Mouse (Mus musculus): Measurements from ENCODE around the gene Prr15l.

The Prr15l gene

DNA sequence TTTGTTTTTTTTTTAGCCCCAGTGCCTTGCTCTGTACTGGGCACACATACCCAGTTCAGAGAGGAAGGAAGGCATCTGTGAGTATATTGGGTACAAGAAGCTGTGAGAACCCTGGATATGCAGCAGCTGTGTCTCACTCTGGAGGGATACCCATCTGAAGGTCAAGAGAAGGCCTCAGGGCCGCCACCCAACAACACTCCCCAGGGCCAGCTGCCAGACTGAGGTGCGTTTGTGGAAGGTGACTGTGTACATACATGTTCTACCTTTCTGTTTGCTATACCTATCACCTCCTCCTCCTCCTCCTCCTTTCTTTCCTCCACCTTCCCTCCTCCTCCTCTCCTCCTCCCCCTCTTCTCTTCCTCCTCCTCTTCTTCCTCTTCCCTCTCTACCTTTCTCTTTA lies at the start of gene Prr15l:
Prr15l (plus strand) TSS at position 17 of the 400 bp plus-strand sequence.
- no peak for DNase-seq (ENCODE audit: extremely low read depth, low read depth, low spot score)

DNA sequence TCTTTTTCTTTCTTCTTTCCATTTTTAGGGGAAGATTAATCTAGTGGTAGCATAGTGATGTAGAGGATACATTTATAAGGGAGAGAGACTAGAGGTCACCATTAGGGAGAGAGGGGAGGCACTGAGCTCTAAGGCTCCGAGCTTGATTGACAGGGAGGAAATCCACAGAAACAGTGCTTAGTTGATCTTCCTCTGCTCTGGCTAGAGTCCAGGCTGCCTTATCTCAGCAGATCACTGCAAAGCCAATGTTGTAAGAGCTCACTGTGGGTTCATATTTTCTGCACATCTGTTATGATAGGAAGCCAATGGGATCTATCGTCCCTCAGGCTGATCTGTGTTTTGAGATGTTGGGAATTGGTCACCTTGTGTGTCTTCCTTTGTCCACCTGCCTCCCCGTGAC lies 49.2 kb upstream of the Prr15l start:
- DNase-seq (ENCODE audit: extremely low read depth, low read depth, low spot score): no peak

DNA sequence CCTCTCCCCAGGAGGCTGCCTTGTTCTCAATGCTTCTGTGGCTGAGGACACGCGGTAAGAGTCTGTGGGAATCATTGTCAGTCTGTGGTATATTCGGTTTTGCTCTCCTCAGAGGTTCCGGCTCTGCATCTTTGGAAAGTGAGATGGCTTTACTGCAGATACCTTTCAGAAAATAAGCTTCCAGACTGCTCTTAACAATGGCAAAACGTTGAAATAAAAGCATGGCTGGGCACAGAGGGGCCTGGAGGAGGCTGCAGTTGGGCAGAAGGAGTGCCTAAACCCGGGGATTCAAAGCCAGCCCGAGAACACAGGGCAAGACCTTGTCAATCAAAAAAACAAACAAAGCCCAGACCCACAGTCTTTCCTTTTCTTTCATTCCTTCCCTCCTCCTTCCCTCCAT lies 48.5 kb upstream of the Prr15l start:
- DNase-seq (ENCODE audit: extremely low read depth, low read depth, low spot score): no peak

DNA sequence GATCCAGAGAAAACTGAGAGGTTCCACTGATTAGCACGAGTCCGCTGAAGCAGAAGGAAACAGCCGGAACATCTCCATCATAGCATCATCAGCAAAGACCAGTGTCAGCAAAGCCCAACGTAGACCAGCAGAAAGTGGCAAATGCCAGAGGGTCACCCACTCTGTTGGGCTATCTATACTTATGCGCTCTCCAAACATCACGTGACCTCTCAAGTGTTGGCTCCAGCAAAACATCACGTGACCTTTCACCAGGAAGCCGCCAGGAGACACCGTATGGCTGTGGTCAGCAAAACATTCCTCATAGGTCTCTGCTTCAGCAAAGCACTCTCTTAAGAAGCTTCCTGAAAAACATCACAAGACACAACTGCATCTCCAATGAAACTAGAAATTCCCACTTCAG lies 47.6 kb upstream of the Prr15l start:
- DNase-seq (ENCODE audit: extremely low read depth, low read depth, low spot score): no peak

DNA sequence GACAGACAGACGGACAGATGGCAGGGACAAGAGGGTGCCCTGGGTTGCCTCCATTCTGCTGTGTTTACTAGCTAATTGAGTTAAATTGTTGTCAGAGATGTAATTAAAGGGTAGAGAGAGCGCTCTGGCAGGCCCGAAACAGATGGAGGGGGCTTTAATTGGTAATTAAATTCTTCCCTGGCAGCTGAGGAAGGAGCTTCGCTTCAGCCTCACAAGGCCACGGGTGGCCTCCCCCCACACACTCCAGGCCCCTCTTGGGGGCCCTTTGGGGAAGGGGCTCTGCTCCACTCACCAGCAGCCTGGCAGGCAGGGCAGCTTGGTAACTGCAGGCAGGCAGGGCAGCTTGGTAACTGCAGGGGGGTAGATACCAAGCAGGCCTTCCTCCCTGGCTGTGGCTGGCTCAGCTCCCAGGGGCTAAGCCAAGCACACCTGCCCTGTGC lies 42.0 kb upstream of the Prr15l start:
- DNase-seq (ENCODE audit: extremely low read depth, low read depth, low spot score): no peak

DNA sequence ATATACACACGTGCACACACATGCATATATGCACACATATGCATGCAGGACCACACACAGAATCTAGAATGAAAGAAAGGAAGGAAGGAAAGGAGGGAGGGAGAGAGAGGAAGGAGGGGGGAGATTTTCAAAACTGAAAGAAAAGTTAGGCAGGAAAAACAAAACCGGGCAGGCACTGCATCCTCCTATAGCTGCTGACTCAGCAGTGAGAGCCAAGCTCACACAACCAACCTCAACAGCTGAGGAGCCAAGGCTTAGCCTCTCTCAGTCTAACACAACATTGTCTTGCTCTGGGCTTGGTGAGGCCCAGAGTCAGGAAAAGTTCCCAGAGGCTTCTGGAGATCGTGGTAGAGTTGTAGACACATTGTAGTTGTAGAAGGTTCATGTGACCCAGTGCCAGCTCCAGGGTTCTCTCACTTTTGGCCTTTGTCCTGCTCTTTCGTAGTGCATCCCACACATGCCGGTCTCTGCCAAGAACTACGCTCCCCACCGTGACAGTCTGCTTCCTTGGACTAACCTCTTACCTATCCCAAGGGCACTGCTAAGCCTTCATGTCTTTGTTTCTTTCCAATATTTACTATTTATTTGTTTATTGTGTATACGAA lies 40.9 kb upstream of the Prr15l start:
- DNase-seq (ENCODE audit: extremely low read depth, low read depth, low spot score): no peak

DNA sequence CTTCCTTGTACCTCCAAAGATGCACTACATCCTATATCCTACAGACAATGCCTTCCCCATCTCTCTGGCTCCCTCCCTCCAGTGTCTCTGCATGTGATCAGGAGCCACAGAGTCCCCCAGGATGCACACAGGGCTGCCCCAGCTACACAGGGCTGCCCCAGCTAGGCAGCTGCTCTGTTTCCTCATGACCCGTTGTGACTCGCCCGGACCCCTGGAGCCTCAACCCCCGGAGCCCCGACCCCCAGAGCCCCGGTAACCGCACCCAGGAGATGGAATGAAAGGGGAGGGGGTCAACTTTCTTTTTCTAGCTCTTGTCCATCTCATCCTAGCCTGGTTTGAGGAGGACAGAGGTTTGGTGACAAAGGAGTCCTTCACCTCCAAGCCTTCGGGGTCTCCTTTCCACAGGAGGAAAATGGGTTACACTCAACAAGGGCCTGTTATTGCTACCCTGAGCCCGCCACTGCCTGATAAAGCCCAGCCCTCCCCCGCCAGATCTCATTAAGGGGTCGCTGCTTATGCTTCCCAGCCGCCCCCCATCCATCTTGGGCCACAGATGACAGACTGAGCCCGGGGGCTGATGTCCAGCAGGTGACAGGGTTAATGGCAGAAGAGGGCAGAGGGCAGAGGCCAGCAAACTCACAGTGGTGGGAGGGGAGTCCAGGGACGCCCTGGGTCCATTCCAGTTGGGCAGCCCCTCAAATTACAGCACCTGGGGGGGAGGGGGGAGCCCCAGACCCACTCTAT lies 35.9 kb upstream of the Prr15l start:
- no peak for DNase-seq (ENCODE audit: extremely low read depth, low read depth, low spot score)

DNA sequence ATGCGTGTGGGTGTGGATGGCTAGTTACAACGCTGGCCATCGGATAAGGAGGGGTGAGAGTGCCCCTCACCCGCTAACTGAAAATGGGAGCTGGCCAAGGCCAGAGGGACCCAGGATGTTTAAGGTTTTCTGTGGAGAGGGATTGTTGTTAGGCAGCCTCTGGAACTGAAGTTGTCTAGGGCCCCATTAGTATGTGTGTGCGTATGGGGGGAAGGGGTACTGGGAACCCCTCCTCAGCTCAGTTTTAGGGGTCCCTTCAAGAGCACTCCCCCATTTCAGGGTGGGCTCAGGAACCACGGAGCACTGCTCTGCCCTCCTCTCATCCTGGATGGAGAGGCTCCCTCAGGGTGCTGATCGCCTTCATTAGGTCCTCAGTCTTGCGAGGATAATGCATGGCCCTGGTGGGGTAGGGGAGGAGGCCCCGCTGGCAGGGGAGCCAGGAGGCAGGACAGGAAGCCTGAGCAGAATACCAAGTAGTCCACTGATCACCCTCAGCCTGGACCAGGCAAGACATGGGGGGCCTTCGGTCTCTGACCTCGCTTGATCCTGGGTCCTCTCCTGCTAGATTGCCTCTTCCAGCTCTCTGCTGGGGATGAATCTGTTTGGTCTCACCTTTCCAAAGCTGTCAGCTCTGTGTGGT lies 34.6 kb upstream of the Prr15l start:
- DNase-seq (ENCODE audit: extremely low read depth, low read depth, low spot score): no peak

DNA sequence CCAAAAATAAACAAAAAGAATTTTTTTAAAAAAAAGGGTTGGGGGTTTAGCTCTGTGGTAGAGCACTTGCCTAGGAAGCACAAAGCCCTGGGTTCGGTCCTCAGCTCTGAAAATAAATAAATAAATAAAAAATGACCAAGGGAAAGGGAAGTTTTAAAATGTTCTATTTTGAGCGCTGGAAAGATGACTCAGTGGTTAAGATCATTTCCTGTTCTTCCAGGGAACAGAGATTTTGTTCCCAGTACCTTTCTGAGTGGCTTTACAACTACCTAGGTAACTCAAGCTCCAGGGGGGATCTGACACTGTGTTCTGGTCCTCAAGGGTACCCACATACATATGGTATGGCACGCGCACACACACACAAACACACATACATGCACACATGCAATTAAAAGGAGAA lies 32.0 kb upstream of the Prr15l start:
- no peak for DNase-seq (ENCODE audit: extremely low read depth, low read depth, low spot score)

DNA sequence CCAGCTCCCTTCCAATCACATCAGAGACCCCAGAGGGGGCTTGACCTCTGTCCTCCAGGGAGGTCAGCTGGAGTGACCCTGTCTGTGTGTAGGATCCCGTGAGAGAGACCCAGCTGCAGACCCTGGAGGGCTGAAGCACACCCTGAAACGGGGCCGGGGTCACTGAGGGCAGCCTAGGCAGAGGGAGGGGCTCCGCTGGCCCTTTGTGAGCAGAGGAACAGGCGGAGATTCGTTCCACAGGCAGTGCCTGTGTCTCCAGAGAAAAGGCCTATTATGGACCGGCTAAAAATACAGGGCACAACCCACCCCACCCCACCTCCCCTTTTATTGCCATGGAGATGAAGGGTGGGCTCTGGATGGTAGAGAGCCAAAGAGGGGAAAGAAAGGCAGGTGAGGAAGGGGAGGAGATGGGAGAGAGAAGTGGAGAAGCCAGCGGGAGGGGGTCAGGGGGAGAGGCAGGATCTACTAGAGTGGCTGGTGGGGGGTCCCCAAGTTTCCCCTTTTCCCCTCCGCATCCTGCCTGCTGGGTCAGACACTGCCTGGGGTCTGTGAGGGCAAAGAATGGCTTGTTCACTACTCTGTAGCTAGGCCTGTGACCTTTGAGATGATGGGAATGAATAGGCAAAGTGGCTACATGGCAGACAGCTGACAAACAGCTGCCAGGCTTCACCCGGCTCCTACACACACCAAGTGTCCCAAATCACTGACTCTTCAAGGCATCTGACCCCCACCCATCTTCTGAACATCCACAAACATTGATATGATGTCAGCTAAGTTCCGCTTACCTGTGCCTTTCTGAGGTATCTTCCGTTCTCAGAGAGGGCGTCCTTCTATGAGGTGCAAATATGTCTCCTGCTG lies 28.2 kb upstream of the Prr15l start:
- no peak for DNase-seq (ENCODE audit: extremely low read depth, low read depth, low spot score)

DNA sequence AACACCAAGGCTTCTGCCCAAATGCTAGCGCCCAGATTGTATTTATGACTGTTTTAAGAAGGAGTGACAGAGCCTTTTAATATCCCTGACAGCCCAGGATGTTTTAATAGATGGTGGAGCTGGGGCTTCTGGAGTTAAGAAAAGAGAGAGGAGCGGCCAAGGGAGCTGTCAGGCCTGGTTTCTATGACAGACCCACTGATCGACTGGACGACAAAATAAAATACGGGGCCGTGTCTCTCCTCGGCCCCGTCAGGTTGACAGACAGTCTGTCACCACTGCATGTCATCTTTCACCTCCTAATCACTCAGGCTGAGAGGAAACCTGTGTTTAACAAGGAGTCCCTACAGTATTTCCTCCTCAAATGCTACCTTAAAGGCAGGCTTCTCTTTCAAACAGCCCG lies 26.6 kb upstream of the Prr15l start:
- DNase-seq (ENCODE audit: extremely low read depth, low read depth, low spot score): no peak

DNA sequence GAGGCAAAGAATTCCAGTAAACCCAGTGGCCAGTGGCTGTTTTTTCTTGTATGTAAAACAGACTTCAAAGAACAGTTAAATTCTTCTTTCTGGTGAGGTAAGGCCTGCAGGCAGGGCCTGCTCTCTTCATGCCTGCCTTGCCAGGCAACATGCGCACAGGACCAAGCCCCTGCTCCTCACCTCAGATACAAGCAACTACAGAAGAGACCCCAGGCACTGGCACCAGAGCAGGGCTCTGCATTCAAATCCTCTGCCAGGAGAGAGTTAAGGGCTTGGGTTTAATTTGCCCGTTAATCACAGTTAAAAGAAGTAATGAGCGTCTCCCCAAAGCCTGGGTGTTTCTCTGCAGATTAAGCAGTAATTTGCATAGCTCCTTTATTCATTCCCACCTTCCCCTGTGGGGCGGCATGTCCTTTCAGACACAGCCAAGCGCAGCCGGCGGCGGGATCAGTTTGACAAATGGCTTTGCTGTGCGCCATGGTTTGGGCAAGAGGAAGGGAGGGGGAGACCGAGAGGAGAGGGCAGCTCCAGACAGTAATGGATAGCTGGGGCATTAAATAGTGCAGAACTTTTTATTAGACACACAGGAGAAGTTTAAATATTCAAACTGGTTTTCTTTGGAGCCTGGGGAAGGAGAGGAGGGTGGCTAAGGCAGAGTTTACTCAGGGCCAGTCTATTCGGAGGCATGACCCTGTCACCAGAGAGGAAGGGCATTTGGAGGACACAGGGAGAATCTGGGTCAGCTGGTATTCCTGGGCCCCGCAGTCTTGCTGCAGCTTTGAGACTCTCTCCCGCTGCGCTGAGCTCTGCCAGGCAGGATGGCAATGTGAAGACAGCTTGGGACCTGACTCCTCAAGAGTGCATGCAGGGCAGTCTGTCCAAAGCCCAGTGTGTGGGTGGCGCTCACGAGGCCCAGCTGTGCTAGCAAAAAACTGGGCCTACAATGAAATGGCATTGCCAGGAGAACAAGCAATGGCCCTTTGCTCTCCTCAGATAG lies 25.0 kb upstream of the Prr15l start:
- no peak for DNase-seq (ENCODE audit: extremely low read depth, low read depth, low spot score)

DNA sequence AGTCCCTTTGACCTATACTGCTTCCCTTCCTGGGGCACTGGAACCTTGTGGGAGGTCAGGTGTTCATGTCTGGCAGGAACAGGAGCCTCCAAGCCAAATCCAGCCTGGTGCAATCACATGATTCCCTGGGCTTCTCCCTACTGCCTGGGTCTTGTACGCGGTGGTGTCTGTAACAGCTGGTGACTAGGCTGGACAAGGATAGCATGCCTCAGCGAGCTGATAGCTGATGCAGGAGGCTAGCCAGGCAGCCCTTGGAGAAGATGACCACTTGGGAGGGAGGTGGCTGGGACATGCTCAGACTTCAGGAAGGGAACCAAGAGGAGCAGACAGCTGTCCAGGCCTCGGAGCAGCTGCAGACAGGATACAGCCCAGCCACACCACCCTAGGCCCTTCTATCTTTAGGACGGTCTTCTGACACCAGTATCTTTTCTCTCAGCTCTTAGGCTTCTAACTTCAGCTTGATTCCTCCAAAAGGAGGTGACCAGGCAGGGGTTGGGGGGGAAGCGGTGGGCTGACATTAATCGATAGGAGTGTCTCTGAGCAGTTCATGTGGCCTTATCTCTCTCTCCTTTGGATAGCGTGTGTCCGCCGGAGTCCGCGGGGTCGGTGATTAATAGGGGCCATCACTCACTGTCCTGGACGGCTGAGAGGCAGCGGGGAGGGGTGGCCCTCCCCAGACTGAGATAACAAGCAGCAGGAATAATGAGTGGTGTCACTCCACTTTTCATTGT lies 21.3 kb upstream of the Prr15l start:
- DNase-seq (ENCODE audit: extremely low read depth, low read depth, low spot score): no peak

DNA sequence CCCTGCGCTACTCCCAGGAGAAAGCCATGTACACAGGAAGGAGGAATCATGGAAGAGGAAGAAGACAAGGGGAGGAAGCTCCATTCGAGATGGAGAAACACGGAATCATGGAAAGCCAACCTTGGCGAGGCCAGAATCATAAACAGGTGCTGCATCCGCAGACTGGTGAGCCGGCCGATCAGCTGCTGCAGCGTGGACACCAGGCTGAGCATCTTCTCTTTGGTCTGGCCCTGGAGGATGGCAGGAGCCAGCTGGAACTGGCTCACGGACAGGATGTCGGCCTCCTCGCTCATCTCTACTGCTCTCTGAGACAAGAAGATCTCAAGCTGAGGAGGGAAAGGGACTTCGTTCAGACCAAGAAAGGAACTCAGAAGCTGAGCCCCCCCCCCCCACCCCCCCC lies 19.3 kb upstream of the Prr15l start:
- no peak for DNase-seq (ENCODE audit: extremely low read depth, low read depth, low spot score)

DNA sequence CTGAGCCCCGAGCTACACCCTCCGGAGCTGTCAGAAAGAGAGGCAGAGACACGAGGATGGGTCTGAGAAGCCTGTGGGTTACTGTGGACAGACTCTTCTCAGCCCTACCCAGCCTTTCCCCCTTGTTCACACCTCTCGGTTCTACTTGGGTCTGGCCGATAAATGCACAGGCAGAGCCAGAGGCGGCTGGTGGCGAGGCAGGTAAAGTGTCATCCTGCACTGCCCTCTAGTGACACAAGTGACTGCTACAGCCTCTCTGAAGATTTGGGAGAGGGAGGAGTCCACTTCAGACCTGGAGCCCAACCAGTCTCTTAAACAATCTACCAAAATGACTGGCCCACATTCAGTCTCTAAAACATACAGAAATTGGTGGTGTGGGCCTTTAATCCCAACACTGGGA lies 17.9 kb upstream of the Prr15l start:
- DNase-seq (ENCODE audit: extremely low read depth, low read depth, low spot score): no peak

DNA sequence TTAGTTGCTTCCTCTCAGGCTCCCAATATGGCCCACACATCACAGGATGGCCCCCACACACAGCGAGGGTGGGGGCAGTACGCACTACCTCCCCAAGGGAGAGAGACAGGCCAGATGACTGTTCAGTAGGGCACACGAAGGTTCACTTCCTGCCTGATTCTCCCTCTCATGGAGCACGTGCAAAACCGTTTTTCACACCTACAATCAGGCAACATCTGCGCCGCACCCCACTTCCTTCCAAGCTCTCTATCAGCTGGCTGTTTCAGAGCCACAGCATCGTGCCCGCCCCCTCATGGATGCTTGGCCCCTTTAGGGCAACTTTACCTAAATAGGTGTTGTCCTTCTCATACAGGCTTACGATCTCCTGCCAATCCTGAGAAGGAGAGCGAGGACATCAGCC lies 15.2 kb upstream of the Prr15l start:
- DNase-seq (ENCODE audit: extremely low read depth, low read depth, low spot score): no peak

DNA sequence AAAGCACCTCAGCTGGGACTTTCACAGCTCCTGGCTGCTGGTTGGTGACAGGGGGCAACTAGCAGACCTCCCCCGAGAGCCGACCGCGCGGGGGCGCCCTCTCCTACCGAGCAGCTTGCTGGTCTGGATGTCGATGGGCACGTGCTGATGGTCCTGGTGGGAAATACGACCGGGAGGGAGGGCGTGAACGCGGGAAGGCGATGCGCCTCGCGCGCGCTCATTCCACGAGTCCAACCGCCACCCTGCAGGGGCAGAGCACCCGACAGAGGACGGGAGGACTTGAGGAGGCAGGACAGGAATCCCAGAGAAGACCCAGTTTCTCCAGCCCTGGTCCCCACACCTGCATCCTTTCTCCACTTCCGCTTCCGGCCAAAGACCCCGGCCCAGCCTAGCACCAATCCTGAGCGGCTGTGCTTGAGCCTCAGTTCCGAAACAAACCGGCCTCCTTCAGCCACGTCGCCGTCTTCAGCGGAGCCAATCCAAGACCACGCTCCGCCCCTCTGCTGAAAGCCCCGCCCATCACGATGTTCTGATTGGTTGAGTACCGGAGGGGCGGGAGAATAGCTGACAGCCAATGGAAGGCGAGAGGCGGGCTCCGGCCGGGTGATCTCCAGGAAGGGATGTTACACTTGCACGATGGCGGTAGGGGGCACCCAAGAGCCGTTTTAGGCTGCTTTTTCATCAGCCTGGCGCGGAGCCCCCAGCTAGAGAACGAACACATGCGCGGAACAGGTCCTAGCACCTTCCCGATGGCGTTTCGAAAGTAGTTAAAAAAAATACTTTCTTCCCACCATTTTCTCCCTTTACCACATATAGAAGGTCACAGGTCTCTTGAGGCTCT lies 11.6 kb upstream of the Prr15l start, which contains the start of gene Cdk5rap3:
Cdk5rap3 (minus strand) TSS at position 453 of the 841 bp plus-strand sequence.
- peak; percentile 68 for DNase-seq (ENCODE audit: extremely low read depth, low read depth, low spot score)

DNA sequence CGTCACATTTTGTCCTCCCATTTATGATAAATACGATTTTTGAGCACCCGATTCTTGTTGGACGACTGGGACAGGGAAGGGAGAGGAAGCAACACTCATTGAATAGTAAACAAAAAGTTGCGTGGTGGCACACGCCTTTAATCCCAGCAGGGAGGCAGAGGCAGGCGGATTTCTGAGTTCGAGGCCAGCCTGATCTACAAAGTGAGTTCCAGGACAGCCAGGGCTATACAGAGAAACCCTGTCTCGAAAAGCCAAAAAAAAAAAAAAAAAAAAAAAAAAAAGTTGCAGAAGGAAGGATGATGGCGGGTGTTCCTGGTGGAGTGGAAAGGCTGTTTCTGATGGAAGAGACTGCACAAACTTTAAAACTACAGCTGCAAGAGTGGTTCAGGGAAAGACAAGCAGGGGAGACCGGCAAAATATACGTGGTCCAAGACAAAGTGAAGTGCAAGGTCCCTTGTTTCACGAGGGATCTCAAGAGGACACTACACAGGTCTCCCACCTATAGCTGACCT lies 11.0 kb upstream of the Prr15l start:
- DNase-seq (ENCODE audit: extremely low read depth, low read depth, low spot score): no peak

Data from fat pad, adult 2 months (tissue).